Mouse (Mus musculus) heart, adult 2 months (tissue): ENCODE results near the gene Kremen2. TPM values are rescaled to one million over a fixed set of nuclear protein-coding genes. Genes with fewer than 3 reads are reported as not detected.

Experiments
- DNase-seq, 2 experiments: peaks; one replicate each; pipeline ENCODE4 v3.0.0; 2021
- H3K27ac ChIP-seq: fragments of 200-600 bp; 2 replicates; pipeline ENCODE4 v1.8.1; 2022
- H3K27me3 ChIP-seq: fragments of 200-500 bp; 2 replicates; pipeline ENCODE4 v1.6.1; 2012; ENCODE audit warnings: mild to moderate bottlenecking, low read length, inconsistent platforms, mixed read lengths; ENCODE audit not compliant: control insufficient read depth, insufficient read depth
- H3K36me3 ChIP-seq: fragments of 200-500 bp; 2 replicates; pipeline ENCODE4 v1.6.1; 2012; ENCODE audit warnings: low read length, inconsistent platforms; ENCODE audit not compliant: control insufficient read depth, insufficient read depth
- H3K4me1 ChIP-seq: fragments of 200-500 bp; 2 replicates; pipeline ENCODE4 v1.6.1; 2011; ENCODE audit warnings: low read length; ENCODE audit not compliant: control insufficient read depth, insufficient read depth
- H3K4me3 ChIP-seq: fragments of 200-600 bp; 2 replicates; pipeline ENCODE4 v1.8.1; 2022
- H3K79me2 ChIP-seq: fragments of 200-500 bp; replicated peaks from 2 replicates; pipeline ENCODE4 v1.6.1; 2012; ENCODE audit warnings: mild to moderate bottlenecking, inconsistent platforms, low read length, moderate library complexity, mixed read lengths; ENCODE audit not compliant: control insufficient read depth, insufficient read depth
- H3K9ac ChIP-seq: fragments of 200-500 bp; 2 replicates; pipeline ENCODE4 v1.6.1; 2012; ENCODE audit warnings: low read depth, mild to moderate bottlenecking, control low read depth, inconsistent platforms, low read length, mixed read lengths
- CTCF ChIP-seq: fragments of 200-600 bp; IDR thresholded peaks from 2 replicates; pipeline ENCODE4 v1.8.1; 2022; ENCODE audit warnings: antibody characterized with exemption, mild to moderate bottlenecking, moderate library complexity
- EP300 ChIP-seq: fragments of 200-500 bp; IDR thresholded peaks from 2 replicates; pipeline ENCODE4 v1.6.1; 2011; ENCODE audit warnings: low read depth, low read length, control low read depth; ENCODE audit not compliant: insufficient read depth
- POLR2A ChIP-seq: fragments of 200-500 bp; IDR thresholded peaks from 2 replicates; pipeline ENCODE4 v1.6.1; 2011; ENCODE audit warnings: mild to moderate bottlenecking, low read depth, low read length, control low read depth; ENCODE audit not compliant: insufficient read depth
- WGBS: fragments of 180-500 bp; shearing (Covaris S2); methylation state at CpG from one replicate; pipeline ENCODE4 v1.1.7; 2018; 5-methylcytosine and 5-hydroxymethylcytosine counted together
- intact Hi-C: fragments of 180-260 bp; cut with DNase I; formaldehyde crosslinking; loops from one replicate; pipeline ENCODE4 v1.15.1; 2025
- polyA plus RNA-seq: library from polyadenylated mRNA; depleted of rRNA; stranded (reverse); fragments of >200 nt; gene quantifications from 2 replicates; pipeline ENCODE4 v1.2.3, GENCODE M21; 2012
- total RNA-seq, 2 experiments: library from RNA; stranded (reverse); gene quantifications; 2 replicates each; pipeline ENCODE4 v1.2.3; 2021

Gene Kremen2
- total and polyA plus RNA-seq, 3 experiments, result 0.27 TPM; not detected in 2

GRCm38 (mm10) chr17:23755689-23756088 lies 10.1 kb upstream of the Kremen2 start:
- H3K36me3 ChIP-seq, result no peaks in the 10 kb centered on the region
- peak in 1 of 2 experiments; percentile 39 for DNase-seq
- WGBS, result 49% methylated on average over 13 of the region's 13 CpGs
- peak overlapping the region; percentile 17; the same call in 1 of the 2 replicates for H3K9ac ChIP-seq
- H3K4me1 ChIP-seq, result no peaks in the 10 kb centered on the region
- intact Hi-C loops, result no loop called here
- H3K27me3 ChIP-seq, result no peaks in the 10 kb centered on the region
- TF ChIP-seq EP300, result no peak
- 0 out of 2 replicates have a peak, but pooled peaks have one; percentile 20 for TF ChIP-seq POLR2A
- TF ChIP-seq CTCF, result no peak
- no peaks in the 10 kb centered on the region for H3K79me2 ChIP-seq
- peak overlapping the region; percentile 70 for H3K27ac ChIP-seq
- H3K4me3 ChIP-seq, result no peak overlapping the region; the same call in 1 of the 2 replicates

GRCm38 (mm10) chr17:23749400-23750191 lies 4.0 kb upstream of the Kremen2 start:
- no peak for DNase-seq
- Histone ChIP-seq H3K27ac (peak overlapping the region; percentile 86), H3K9ac (peak overlapping the region; percentile 50), H3K79me2 (no peaks in the 10 kb centered on the region), H3K4me1 (peaks cover 4% of the 10 kb centered on the region; the same call in 1 of the 2 replicates), H3K36me3 (no peaks in the 10 kb centered on the region), H3K27me3 (peaks cover 8% of the 10 kb centered on the region), H3K4me3 (peak overlapping the region; percentile 45)
- no peak for TF ChIP-seq EP300
- TF ChIP-seq POLR2A, result no peak; the same call in 1 of the 2 replicates
- no peak for TF ChIP-seq CTCF
- intact Hi-C loops, result loop anchor here (2.0 to 5.0 kb wide), 6 partner anchors 21 to 211 kb away; partner anchors contain the start of genes Flywch1, Flywch2 and Prss41
- WGBS, result 68% methylated on average over 11 of the region's 11 CpGs

- H3K9ac ChIP-seq, result peak overlapping the region; percentile 50
- H3K36me3 ChIP-seq, result no peaks in the 10 kb centered on the region
- H3K27me3 ChIP-seq, result peaks cover 10% of the 10 kb centered on the region
- TF ChIP-seq POLR2A (peak; percentile 47; the same call in 1 of the 2 replicates), CTCF (peak; percentile 98), EP300 (peak; percentile 40; the same call in 1 of the 2 replicates)
- H3K4me1 ChIP-seq, result peaks cover 4% of the 10 kb centered on the region; the same call in 1 of the 2 replicates
- DNase-seq, result peak; percentile 67 to 76
- H3K79me2 ChIP-seq, result no peaks in the 10 kb centered on the region
- intact Hi-C loops, result loop anchor here (2.0 to 5.0 kb wide), 6 partner anchors 22 to 212 kb away; partner anchors contain the start of genes Flywch1, Flywch2 and Prss41
- 17% methylated on average over 10 of the region's 10 CpGs for WGBS
- H3K4me3 ChIP-seq, result peak overlapping the region; percentile 45
- H3K27ac ChIP-seq, result peak overlapping the region; percentile 86
Measured at GRCm38 (mm10) chr17:23748631-23749391, 3.2 kb upstream of the Kremen2 start.

GRCm38 (mm10) chr17:23748026-23748425 lies 2.4 kb upstream of the Kremen2 start:
- intact Hi-C loops, result loop anchor here (2.0 to 5.0 kb wide), 6 partner anchors 23 to 213 kb away; partner anchors contain the start of genes Flywch1, Flywch2 and Prss41
- 27% methylated on average over 6 of the region's 6 CpGs for WGBS
- Histone ChIP-seq H3K9ac (no peak overlapping the region), H3K4me3 (no peak overlapping the region), H3K27me3 (peaks cover 10% of the 10 kb centered on the region), H3K27ac (no peak overlapping the region), H3K36me3 (no peaks in the 10 kb centered on the region), H3K4me1 (peaks cover 4% of the 10 kb centered on the region; the same call in 1 of the 2 replicates), H3K79me2 (no peaks in the 10 kb centered on the region)
- no peak for DNase-seq
- TF ChIP-seq CTCF, result no peak
- TF ChIP-seq EP300, result no peak
- no peak for TF ChIP-seq POLR2A

GRCm38 (mm10) chr17:23747471-23747870 lies 1.8 kb upstream of the Kremen2 start:
- 84% methylated on average over 3 of the region's 3 CpGs for WGBS
- H3K4me1 ChIP-seq, result peaks cover 4% of the 10 kb centered on the region; the same call in 1 of the 2 replicates
- no peaks in the 10 kb centered on the region for H3K79me2 ChIP-seq
- H3K9ac ChIP-seq, result no peak overlapping the region
- no peak for DNase-seq
- no peak overlapping the region for H3K4me3 ChIP-seq
- intact Hi-C loops, result loop anchor here (5.0 kb wide), 1 partner anchor 40 kb away; the partner anchor contains the start of gene Flywch2
- H3K27me3 ChIP-seq, result peaks cover 11% of the 10 kb centered on the region
- H3K36me3 ChIP-seq, result no peaks in the 10 kb centered on the region
- H3K27ac ChIP-seq, result no peak overlapping the region
- TF ChIP-seq POLR2A (no peak), CTCF (no peak), EP300 (no peak)
